Mouse (Mus musculus): Measurements from ENCODE around the gene Igsf6.

DNA sequence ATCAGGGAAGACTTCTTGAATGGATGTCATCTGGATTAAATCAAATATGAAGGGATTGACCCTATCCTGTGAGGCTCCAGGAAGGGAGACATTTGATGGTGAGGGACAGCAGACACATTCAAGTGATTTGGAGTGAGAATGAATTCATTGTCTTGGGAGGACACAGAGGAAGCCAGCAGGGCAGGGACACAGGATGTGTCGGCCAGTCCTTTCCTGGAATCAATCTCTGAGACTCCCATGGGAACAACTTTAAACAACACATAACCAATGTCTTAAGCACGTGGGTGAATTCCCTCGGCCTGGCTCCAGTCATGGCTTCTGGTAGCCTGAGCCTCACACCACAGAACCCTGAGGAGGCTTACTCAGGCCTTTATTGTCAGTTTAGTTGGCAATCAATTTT, 33.5 kb upstream of the Igsf6 start:
- TF ChIP-seq CTCF (IDR thresholded peaks at IDR 0.05; ENCODE audit: low read depth) (no peak), EP300 (IDR thresholded peaks at IDR 0.05; ENCODE audit: low read depth) (no peak; the same call in 1 of the 2 replicates)
